In the genomic region with DNA sequence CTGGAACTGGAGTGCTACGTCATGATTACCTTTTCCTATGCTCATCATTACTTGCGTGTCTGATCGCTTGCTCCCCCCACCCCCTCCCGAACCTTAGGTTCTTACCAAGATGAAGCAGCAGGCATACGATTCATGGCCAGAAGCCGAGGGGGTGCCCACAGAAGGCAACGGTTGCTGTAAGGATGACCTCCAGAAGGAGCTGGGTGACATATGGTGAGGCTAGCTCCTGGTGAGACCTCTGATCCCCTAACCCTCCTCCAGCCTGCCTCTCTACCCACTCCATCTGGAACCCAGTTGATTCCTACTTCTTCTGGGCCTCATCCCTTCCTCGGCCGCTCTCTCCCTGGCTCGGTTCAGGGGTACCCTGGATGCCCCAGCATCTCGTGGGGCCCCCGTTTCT, we compare ENCODE assay signal across 26 mouse cellular contexts. TPM values are rescaled to one million over a fixed set of nuclear protein-coding genes. Genes with fewer than 3 reads are reported as not detected.
"Had no signal": no experiment of that assay in that cellular context is flagged by ENCODE, and none has a peak within 500 bp of the region (broad histone marks: within the 10 kb centered on the region; RNA-seq: fewer than 3 reads in every experiment).

No protein-coding gene starts in this region.

- ATAC-seq: hindbrain, embryonic 16.5 days; inflammation-experienced regulatory T-cells, adult 6 months; intestine, embryonic 16.5 days; liver, postnatal 0 days had no signal

- H3K36me3 ChIP-seq: heart, embryonic 10.5 days; heart, embryonic 12.5 days; hindbrain, embryonic 10.5 days; hindbrain, embryonic 12.5 days; liver, embryonic 13.5 days; liver, embryonic 15.5 days had no signal

- H3K9ac ChIP-seq: heart, embryonic 12.5 days; hindbrain, embryonic 12.5 days; hindbrain, embryonic 14.5 days; liver, embryonic 13.5 days; liver, embryonic 15.5 days; liver, postnatal 0 days had no signal

- H3K4me2 ChIP-seq: heart, embryonic 12.5 days; hindbrain, embryonic 12.5 days; hindbrain, embryonic 14.5 days; liver, embryonic 11.5 days; liver, embryonic 13.5 days; liver, embryonic 15.5 days had no signal

- H3K9me3 ChIP-seq: heart, embryonic 10.5 days; heart, embryonic 12.5 days; hindbrain, embryonic 10.5 days; hindbrain, embryonic 12.5 days; liver, embryonic 13.5 days; liver, embryonic 15.5 days had no signal

- H3K27ac ChIP-seq: gastrocnemius, adult 2 months; heart, embryonic 10.5 days; hindbrain, embryonic 10.5 days; hindbrain, embryonic 12.5 days; hindbrain, embryonic 14.5 days; layer of hippocampus, adult 2 months; left cerebral cortex, adult 2 months; liver, embryonic 13.5 days; liver, embryonic 15.5 days had no signal

- H3K4me3 ChIP-seq: gastrocnemius, adult 2 months; heart, embryonic 10.5 days; heart, embryonic 12.5 days; hindbrain, embryonic 10.5 days; hindbrain, embryonic 12.5 days; layer of hippocampus, adult 2 months; left cerebral cortex, adult 2 months; liver, embryonic 13.5 days; liver, embryonic 15.5 days had no signal

- H3K27me3 ChIP-seq: heart, embryonic 12.5 days had no signal

- DNase-seq: gastrocnemius, adult 2 months; gastrocnemius, postnatal 10 days; gastrocnemius, postnatal 25 days; heart, adult 18-20 months; heart, postnatal 10 days; heart, postnatal 4 days; kidney, adult 18-20 months; kidney, adult 8-10 months; kidney, postnatal 10 days; kidney, postnatal 25 days; kidney, postnatal 4 days; liver; liver, embryonic 13.5 days; liver, postnatal 0 days had no signal

RNA-seq across cellular contexts. Expression of a gene that starts 6.8 kb away (rescaled TPM):
- polyA plus RNA-seq: inflammation-experienced regulatory T-cells, adult 6 months had no signal
